Mouse (Mus musculus) megakaryocyte, embryonic 14.5 days (primary cell): ENCODE measurements at regions not wholly inside any gene's neighbourhood (a gene's known extent, or its start where the extent isn't known, plus 50 kb on each side); places are given as distances from the start of the nearest gene placed in this dataset.

Source experiments
- FLI1 ChIP-seq: IDR thresholded peaks from 2 replicates; pipeline ENCODE4 v1.6.1; 2012; ENCODE audit warnings: low read length, inconsistent platforms, mixed read lengths
- GATA1 ChIP-seq: IDR thresholded peaks from 3 replicates; pipeline ENCODE4 v1.6.1; 2012; ENCODE audit warnings: mixed read lengths, low read length, inconsistent platforms, borderline replicate concordance

- TF ChIP-seq GATA1 (no peak), FLI1 (no peak)
These were observed 133.7 kb downstream of the Tsen15 start for GRCm38 (mm10) chr1:152252658-152253267.
